Mouse (Mus musculus) embryo, embryonic 11.5 days (tissue): ENCODE results near the gene Chn2.

ENCODE experiments used
- DNase-seq: peaks from one replicate; pipeline ENCODE4 v3.0.0-alpha.2; 2012; ENCODE audit warnings: low read depth, low spot score

Chn2 gene

GRCm38 (mm10) chr6:54118897-54119296 lies 79.5 kb downstream of the Chn2 start:
- DNase-seq, result no peak

GRCm38 (mm10) chr6:54119461-54119860 lies 80.1 kb downstream of the Chn2 start:
- no peak for DNase-seq

- no peak for DNase-seq
These were observed 80.7 kb downstream of the Chn2 start for GRCm38 (mm10) chr6:54119885-54120666.

GRCm38 (mm10) chr6:54120889-54121288 lies 81.5 kb downstream of the Chn2 start:
- no peak for DNase-seq

- DNase-seq, result no peak
These were observed 85.2 kb downstream of the Chn2 start for GRCm38 (mm10) chr6:54124519-54124918.

- DNase-seq, result no peak
These were observed 86.2 kb downstream of the Chn2 start for GRCm38 (mm10) chr6:54125536-54125935.

GRCm38 (mm10) chr6:54126225-54126992 lies 87.1 kb downstream of the Chn2 start:
- DNase-seq, result no peak

- DNase-seq, result no peak
These were observed 87.8 kb downstream of the Chn2 start for GRCm38 (mm10) chr6:54126993-54127697.

- DNase-seq, result no peak
These were observed 89.3 kb downstream of the Chn2 start for GRCm38 (mm10) chr6:54128702-54129101.

- no peak for DNase-seq
These were observed 90.2 kb downstream of the Chn2 start for GRCm38 (mm10) chr6:54129570-54129969.

GRCm38 (mm10) chr6:54130881-54131280 lies 91.5 kb downstream of the Chn2 start:
- no peak for DNase-seq

- no peak for DNase-seq
These were observed 93.2 kb downstream of the Chn2 start for GRCm38 (mm10) chr6:54132576-54132975.

- DNase-seq, result no peak
These were observed 93.9 kb downstream of the Chn2 start for GRCm38 (mm10) chr6:54133231-54133630.

GRCm38 (mm10) chr6:54138157-54138556 lies 98.8 kb downstream of the Chn2 start:
- no peak for DNase-seq

- DNase-seq, result no peak
These were observed 101.1 kb downstream of the Chn2 start for GRCm38 (mm10) chr6:54140488-54140887.

GRCm38 (mm10) chr6:54141165-54141564 lies 101.8 kb downstream of the Chn2 start:
- no peak for DNase-seq

GRCm38 (mm10) chr6:54142848-54143651 lies 103.7 kb downstream of the Chn2 start:
- DNase-seq, result no peak

GRCm38 (mm10) chr6:54143652-54143960 lies 104.3 kb downstream of the Chn2 start:
- no peak for DNase-seq

- DNase-seq, result no peak
These were observed 109.6 kb downstream of the Chn2 start for GRCm38 (mm10) chr6:54148844-54149526.

- no peak for DNase-seq
These were observed 111.5 kb downstream of the Chn2 start for GRCm38 (mm10) chr6:54150821-54151220.
